Mouse (Mus musculus) heart, embryonic 14.5 days (tissue): Measurements from ENCODE around the gene Spryd3. TPM values are rescaled to one million over a fixed set of nuclear protein-coding genes. Genes with fewer than 3 reads are reported as not detected.

Experiments used
- ATAC-seq: fragments of 200-750 bp; cut with Nextera tagmentation; 2 replicates; pipeline ENCODE4 v1.8.0; 2017; ENCODE audit warnings: low read depth, moderate TSS enrichment; ENCODE audit not compliant: insufficient number of reproducible peaks, insufficient read depth, low FRiP score
- H3K27ac ChIP-seq, 2 experiments: fragments of 200-500 bp in 1 of 2; fragments of 300-500 bp in 1 of 2; sonication (generic) in 1 of 2; replicated peaks in 1 of 2; 2 replicates each; pipeline ENCODE4 v1.5.1; 2012 to 2014; ENCODE audit warnings: low read depth in 2 of 2, low read length in 2 of 2, control low read depth in 1 of 2, mild to moderate bottlenecking in 1 of 2, mixed read lengths in 1 of 2; ENCODE audit not compliant: control insufficient read depth in 1 of 2, insufficient read depth in 1 of 2
- H3K27me3 ChIP-seq: fragments of 300-500 bp; sonication (generic); 2 replicates; pipeline ENCODE4 v1.6.1; 2014; ENCODE audit warnings: mild to moderate bottlenecking, low read length, control low read depth; ENCODE audit not compliant: control insufficient read depth, insufficient read depth
- H3K36me3 ChIP-seq: fragments of 300-500 bp; sonication (generic); 2 replicates; pipeline ENCODE4 v1.6.1; 2014; ENCODE audit warnings: mild to moderate bottlenecking, control low read depth, low read length, mixed read lengths; ENCODE audit not compliant: control insufficient read depth, insufficient read depth
- H3K4me1 ChIP-seq, 2 experiments: fragments of 200-500 bp in 1 of 2; fragments of 300-500 bp in 1 of 2; sonication (generic) in 1 of 2; 2 replicates each; pipeline ENCODE4 v1.6.1; 2012 to 2014; ENCODE audit warnings: low read length in 2 of 2, control low read depth in 1 of 2, mixed read lengths in 1 of 2; ENCODE audit not compliant: control insufficient read depth in 2 of 2, insufficient read depth in 2 of 2
- H3K4me2 ChIP-seq: fragments of 300-500 bp; sonication (generic); 2 replicates; pipeline ENCODE4 v1.6.1; 2014; ENCODE audit warnings: mild to moderate bottlenecking, low read length
- H3K4me3 ChIP-seq, 2 experiments: fragments of 200-500 bp in 1 of 2; fragments of 300-500 bp in 1 of 2; sonication (generic) in 1 of 2; 2 replicates each; pipeline ENCODE4 v1.5.1; 2012 to 2014; ENCODE audit warnings: low read length in 2 of 2, mild to moderate bottlenecking in 2 of 2, control low read depth in 1 of 2, low read depth in 1 of 2, moderate library complexity in 1 of 2; ENCODE audit not compliant: control insufficient read depth in 1 of 2, insufficient read depth in 1 of 2
- H3K9ac ChIP-seq: fragments of 300-500 bp; sonication (generic); 2 replicates; pipeline ENCODE4 v1.6.1; 2014; ENCODE audit warnings: mild to moderate bottlenecking, low read length
- H3K9me3 ChIP-seq: fragments of 300-500 bp; sonication (generic); 2 replicates; pipeline ENCODE4 v1.6.1; 2016; ENCODE audit warnings: low read length, control low read depth; ENCODE audit not compliant: control insufficient read depth
- WGBS: fragments of 180-500 bp; shearing (Covaris S2); extraction: QIAGEN DNeasy Blood & Tissue Kit; methylation state at CpG from one replicate; pipeline ENCODE4 v1.1.7; 2014; 5-methylcytosine and 5-hydroxymethylcytosine counted together
- polyA plus RNA-seq: library from polyadenylated mRNA; unstranded; fragments of >200 nt; fragmentation: Nextera tagmentation; extraction: Ambion mirVana; gene quantifications from 2 replicates; pipeline ENCODE4 v1.2.1, GENCODE M21; 2014

Gene Spryd3
- polyA plus RNA-seq, 1 experiment from 2014 or later: 12.4 TPM

DNA sequence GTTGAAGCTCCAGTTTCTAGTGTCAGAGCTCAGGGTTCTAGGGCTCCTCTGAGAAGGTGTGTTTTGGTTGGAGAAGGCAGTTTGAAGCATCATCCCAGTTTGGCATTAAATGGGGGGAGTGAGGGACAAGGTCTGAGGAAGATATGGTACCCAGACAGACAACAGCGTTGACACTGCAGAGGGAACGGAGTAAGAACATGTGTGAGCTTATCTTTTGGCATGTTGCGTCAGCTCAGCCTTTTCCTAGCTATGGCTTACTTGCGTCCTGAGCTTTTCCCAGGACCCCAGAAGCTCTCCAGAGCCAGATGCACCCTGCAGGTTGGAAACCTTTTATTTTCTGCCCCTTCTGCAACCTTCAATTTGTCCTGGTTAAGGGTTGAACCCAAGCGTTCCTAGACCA, 10.1 kb upstream of the Spryd3 start:
- H3K27me3 ChIP-seq: peaks cover 22% of the 10 kb centered on the region
- peaks cover 16 to 19% of the 10 kb centered on the region in 2 experiments for H3K4me1 ChIP-seq
- H3K4me2 ChIP-seq: no peak overlapping the region
- H3K4me3 ChIP-seq: no peak overlapping the region
- ATAC-seq: no peak
- no peaks in the 10 kb centered on the region for H3K9me3 ChIP-seq
- 53% methylated on average over 5 of the region's 5 CpGs for WGBS
- no peak overlapping the region for H3K27ac ChIP-seq
- H3K9ac ChIP-seq: no peak overlapping the region
- H3K36me3 ChIP-seq: no peaks in the 10 kb centered on the region

DNA sequence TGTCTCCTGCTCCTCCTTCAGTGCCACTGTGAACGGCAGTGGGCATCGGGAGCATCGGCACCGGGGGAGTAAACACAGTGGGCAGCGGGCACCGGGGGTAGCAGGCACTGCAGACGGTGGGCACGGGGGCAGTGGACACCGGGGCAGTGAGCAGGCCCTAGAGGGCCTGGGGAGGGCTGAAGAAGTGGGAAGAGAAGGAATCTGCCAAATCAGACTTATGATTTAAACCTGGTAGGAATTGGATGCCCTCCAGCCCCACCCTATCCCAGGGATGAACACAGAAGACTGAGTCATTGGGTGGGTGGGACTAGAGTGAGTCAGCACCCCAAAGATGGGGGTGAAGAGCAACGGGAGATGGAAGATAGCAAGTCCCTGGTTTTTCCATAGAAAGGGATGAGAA, 9.3 kb upstream of the Spryd3 start:
- Histone ChIP-seq H3K4me2 (no peak overlapping the region), H3K27ac (no peak overlapping the region), H3K9me3 (no peaks in the 10 kb centered on the region), H3K27me3 (peaks cover 22% of the 10 kb centered on the region), H3K36me3 (no peaks in the 10 kb centered on the region), H3K4me1 (peaks cover 11 to 12% of the 10 kb centered on the region in 2 experiments), H3K4me3 (no peak overlapping the region), H3K9ac (no peak overlapping the region)
- ATAC-seq: no peak
- WGBS: 77% methylated on average over 10 of the region's 10 CpGs

DNA sequence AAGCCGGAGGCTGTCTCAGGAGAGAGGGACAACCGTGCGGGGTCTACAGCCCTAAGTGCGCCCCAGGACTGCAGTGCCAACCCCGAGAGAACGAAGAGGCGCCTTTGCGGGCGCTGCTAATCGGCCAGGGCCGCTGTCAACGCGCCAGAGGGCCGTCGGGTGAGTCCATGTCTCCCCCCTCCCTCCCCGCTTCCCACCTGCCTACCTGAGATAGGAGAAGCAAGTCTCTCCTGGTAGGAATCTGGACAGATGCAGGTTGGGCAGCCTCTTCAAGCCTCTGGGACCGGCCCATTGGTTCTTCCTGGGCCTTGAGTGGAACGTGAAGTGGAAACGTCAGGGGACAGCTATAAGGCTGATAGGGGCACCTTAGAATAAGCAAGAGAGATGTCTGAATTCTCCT, 8.7 kb upstream of the Spryd3 start:
- H3K9ac ChIP-seq: peak overlapping the region; percentile 21; the same call in 1 of the 2 replicates
- H3K4me1 ChIP-seq: peaks cover 9 to 10% of the 10 kb centered on the region in 2 experiments; a peak in 2 of 4 replicates
- no peaks in the 10 kb centered on the region for H3K9me3 ChIP-seq
- H3K27ac ChIP-seq: no peak overlapping the region
- no peak for ATAC-seq
- H3K4me3 ChIP-seq: peak overlapping the region; percentile 11 to 18; a peak in 2 of 4 replicates
- no peaks in the 10 kb centered on the region for H3K36me3 ChIP-seq
- 12% methylated on average over 16 of the region's 19 CpGs for WGBS
- H3K4me2 ChIP-seq: peak overlapping the region; percentile 54
- H3K27me3 ChIP-seq: peaks cover 22% of the 10 kb centered on the region

DNA sequence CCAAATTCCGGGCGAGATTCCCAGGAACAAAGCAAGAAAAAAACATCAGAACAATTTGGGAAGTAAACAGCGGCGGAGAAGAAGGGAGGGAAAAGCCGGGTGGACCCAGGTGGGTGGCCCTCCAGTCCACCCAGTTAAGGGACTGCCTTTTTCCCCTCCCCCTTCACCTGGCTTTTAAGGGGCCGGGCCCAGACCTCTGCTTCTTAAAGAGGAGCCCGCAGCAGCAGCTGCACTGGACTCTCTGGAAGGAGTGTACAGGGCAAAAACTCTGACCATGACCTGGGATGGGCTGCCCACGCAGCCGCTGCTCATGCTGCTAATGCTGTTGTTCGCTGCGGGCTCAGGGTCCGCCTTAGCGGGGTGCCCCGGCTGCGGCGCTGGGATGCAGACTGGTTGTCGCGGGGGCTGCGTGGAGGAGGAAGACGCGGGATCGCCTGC, 8.3 kb upstream of the Spryd3 start, which contains the start of gene Igfbp6:
Gene Igfbp6 (plus strand): TSS at position 89 of the 438 bp plus-strand sequence.
- peaks cover 9 to 10% of the 10 kb centered on the region in 2 experiments; a peak in 2 of 4 replicates for H3K4me1 ChIP-seq
- peak within 1 kb of the TSS; percentile 11 to 18; a peak in 2 of 4 replicates for H3K4me3 ChIP-seq
- no peak within 1 kb of the TSS for H3K27ac ChIP-seq
- H3K4me2 ChIP-seq: peak within 1 kb of the TSS; percentile 54
- no peak for ATAC-seq
- WGBS: 10% methylated on average over 22 of the region's 22 CpGs
- H3K27me3 ChIP-seq: peaks cover 22% of the 10 kb centered on the region
- H3K9me3 ChIP-seq: no peaks in the 10 kb centered on the region
- no peaks in the 10 kb centered on the region for H3K36me3 ChIP-seq
- H3K9ac ChIP-seq: peak within 1 kb of the TSS; percentile 21; the same call in 1 of the 2 replicates

DNA sequence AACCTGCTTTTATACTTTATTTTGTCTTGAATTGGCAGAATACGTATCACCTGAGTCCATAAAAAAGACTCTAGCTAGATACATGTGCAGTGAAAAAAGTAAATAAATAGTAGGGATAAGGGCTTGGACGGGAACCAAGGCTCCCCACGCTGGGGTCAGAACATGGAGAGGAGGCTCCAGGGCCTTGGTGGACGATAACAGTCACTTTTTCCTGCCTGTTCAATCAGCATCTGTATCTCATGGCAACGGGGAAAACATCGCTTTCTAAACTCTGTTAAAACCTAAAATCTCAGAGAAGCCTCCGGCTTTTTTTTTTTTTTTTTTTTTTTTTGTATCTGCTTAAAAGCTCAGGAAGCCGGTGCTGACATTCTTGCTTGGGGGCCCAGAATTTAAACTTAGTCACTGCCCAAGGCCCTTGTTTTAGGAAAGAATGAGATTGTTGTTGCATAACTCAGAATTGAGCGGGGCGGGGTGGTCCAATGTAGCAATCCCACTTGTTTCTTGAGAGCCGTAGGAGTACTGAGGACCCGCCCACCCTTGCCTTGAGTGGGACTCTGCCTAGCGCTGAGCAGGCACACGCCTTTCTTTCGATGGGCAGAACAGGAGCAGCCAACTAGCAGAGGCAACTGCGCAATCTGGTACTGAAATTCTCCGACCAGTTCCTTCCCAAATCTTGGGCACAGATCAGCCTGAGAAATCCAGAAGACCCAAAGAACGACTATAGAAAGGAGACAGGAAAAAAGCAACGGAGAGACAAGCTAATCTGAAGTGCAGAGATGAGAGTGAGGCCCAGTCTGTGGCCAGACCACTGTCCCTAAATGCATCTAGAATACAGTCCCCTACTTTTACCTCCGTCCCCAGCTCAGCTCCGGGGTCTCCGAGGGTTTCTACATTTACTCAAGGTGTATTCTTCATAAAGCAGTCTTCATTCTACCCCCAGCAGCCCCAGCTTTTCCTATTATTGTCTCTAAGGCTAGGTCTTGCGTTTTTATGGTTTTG, 7.2 kb upstream of the Spryd3 start:
- no peaks in the 10 kb centered on the region for H3K9me3 ChIP-seq
- H3K4me1 ChIP-seq: peaks cover 9 to 10% of the 10 kb centered on the region in 2 experiments; a peak in 2 of 4 replicates
- no peak overlapping the region for H3K4me3 ChIP-seq
- H3K27ac ChIP-seq: no peak overlapping the region
- H3K27me3 ChIP-seq: peaks cover 22% of the 10 kb centered on the region
- no peaks in the 10 kb centered on the region for H3K36me3 ChIP-seq
- no peak for ATAC-seq
- no peak overlapping the region for H3K9ac ChIP-seq
- 54% methylated on average over 23 of the region's 23 CpGs for WGBS
- H3K4me2 ChIP-seq: no peak overlapping the region

DNA sequence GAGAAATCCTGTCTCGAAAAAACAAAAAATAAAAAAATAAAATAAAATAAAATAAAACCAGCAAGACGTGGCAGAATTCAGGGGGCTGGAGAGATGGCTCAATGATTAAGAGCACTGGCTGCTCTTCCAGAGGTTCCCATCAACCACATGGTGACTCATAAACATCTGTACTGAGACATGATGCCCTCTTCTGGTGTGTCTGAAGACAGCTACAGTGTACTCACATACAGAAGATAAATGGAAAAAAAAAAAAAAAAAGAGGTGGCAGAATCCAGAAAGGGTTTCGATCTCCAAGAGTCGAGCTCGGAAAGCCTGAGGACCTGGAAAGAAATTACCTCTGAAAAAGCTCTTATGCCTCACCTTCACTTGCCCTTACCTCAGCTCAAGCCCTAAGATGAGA, 5.1 kb upstream of the Spryd3 start:
- H3K4me2 ChIP-seq: no peak overlapping the region
- ATAC-seq: no peak
- no peaks in the 10 kb centered on the region for H3K36me3 ChIP-seq
- H3K4me1 ChIP-seq: peaks cover 10 to 15% of the 10 kb centered on the region in 2 experiments; a peak in 2 of 4 replicates
- 82% methylated on average over 5 of the region's 5 CpGs for WGBS
- H3K9me3 ChIP-seq: no peaks in the 10 kb centered on the region
- no peak overlapping the region for H3K27ac ChIP-seq
- H3K9ac ChIP-seq: no peak overlapping the region
- no peak overlapping the region for H3K4me3 ChIP-seq
- H3K27me3 ChIP-seq: peaks cover 22% of the 10 kb centered on the region

DNA sequence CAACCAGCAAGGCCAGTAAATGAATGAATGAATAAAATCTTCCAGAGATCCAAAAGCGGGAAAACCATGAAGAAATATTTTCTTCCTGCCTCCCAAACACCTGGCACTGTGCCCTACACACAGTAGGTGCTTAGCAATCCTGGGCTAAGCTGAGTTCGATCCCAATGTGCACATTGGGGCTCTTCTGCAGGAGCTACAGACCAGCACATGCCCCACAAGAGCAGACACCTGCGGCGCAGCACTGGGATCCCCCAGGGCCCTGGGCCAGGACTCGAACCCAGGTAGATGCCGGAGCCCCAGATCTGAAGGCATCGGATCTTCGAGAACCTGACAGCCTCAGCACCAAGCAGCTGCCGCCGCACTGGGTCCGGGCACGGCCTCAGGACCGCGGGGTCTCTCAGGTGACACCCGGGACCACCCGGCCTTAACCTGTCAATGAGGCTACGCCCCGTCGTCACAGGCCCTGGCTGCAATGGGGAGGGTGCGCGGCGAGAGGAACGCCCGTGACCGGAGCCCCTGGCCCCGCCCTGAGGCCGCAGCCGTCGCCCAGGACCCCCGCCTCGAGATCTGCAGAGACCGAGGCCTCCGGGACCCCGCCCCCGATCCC, 409 bp downstream of the Spryd3 start:
- peaks cover 2 to 14% of the 10 kb centered on the region in 2 experiments; a peak in 3 of 4 replicates for H3K4me1 ChIP-seq
- H3K27ac ChIP-seq: peak overlapping the region in 1 of 2 experiments; percentile 72; a peak in 2 of 4 replicates
- H3K9me3 ChIP-seq: no peaks in the 10 kb centered on the region
- peak; percentile 60 for ATAC-seq
- peak overlapping the region; percentile 89 for H3K9ac ChIP-seq
- peaks cover 27% of the 10 kb centered on the region for H3K36me3 ChIP-seq
- WGBS: 2% methylated on average over 31 of the region's 35 CpGs
- peak overlapping the region; percentile 90 for H3K4me2 ChIP-seq
- H3K4me3 ChIP-seq: peak overlapping the region; percentile 61 to 92
- H3K27me3 ChIP-seq: no peaks in the 10 kb centered on the region
